Mouse (Mus musculus) myocyte (in vitro differentiated cells): ENCODE results near the gene Kansl1l. TPM values are rescaled to one million over a fixed set of nuclear protein-coding genes. Genes with fewer than 3 reads are reported as not detected.

Experiments
- H3K27me3 ChIP-seq: one replicate; pipeline ENCODE4 v1.6.1; 2011; ENCODE audit not compliant: control insufficient read depth, insufficient read depth, insufficient read length
- H3K36me3 ChIP-seq: one replicate; pipeline ENCODE4 v1.6.1; 2011; ENCODE audit not compliant: control insufficient read depth, insufficient read depth
- H3K4me2 ChIP-seq: one replicate; pipeline ENCODE4 v1.6.1; 2011; ENCODE audit warnings: low read depth, control low read depth
- H3K4me3 ChIP-seq: one replicate; pipeline ENCODE4 v1.5.1; 2011; ENCODE audit warnings: mild to moderate bottlenecking, control low read depth, moderate library complexity
- H3K79me2 ChIP-seq: one replicate; pipeline ENCODE4 v1.6.1; 2011; ENCODE audit not compliant: control insufficient read depth, insufficient read depth
- H3ac ChIP-seq: one replicate; pipeline ENCODE4 v1.6.1; 2011; ENCODE audit not compliant: control insufficient read depth, insufficient read length
- CEBPB ChIP-seq: IDR thresholded peaks from 2 replicates; pipeline ENCODE4 v1.6.1; 2011; ENCODE audit warnings: mild to moderate bottlenecking, moderate library complexity; ENCODE audit not compliant: poor library complexity, insufficient read depth, severe bottlenecking
- E2F4 ChIP-seq: IDR thresholded peaks from one replicate; pipeline ENCODE4 v1.6.1; 2011; ENCODE audit warnings: mild to moderate bottlenecking, control low read depth, moderate library complexity; ENCODE audit not compliant: insufficient read depth
- MAX ChIP-seq: IDR thresholded peaks from one replicate; pipeline ENCODE4 v1.6.1; 2011; ENCODE audit warnings: low read depth, mild to moderate bottlenecking, control low read depth
- MYOD1 ChIP-seq, 3 experiments: IDR thresholded peaks; one replicate each; pipeline ENCODE4 v1.6.1; 2011; ENCODE audit warnings: control low read depth in 2 of 3, low read depth in 2 of 3, mild to moderate bottlenecking in 2 of 3, moderate library complexity in 1 of 3; ENCODE audit not compliant: insufficient read length in 2 of 3, control insufficient read depth in 1 of 3
- MYOG ChIP-seq, 3 experiments: IDR thresholded peaks; one replicate each; pipeline ENCODE4 v1.6.1; 2011; ENCODE audit warnings: control low read depth in 2 of 3, low read depth in 2 of 3, mild to moderate bottlenecking in 2 of 3; ENCODE audit not compliant: insufficient read length in 2 of 3, control insufficient read depth in 1 of 3, insufficient read depth in 1 of 3
- POLR2A ChIP-seq: IDR thresholded peaks from one replicate; pipeline ENCODE4 v1.6.1; 2011; ENCODE audit warnings: low read depth, mild to moderate bottlenecking, control low read depth, moderate library complexity; ENCODE audit not compliant: insufficient read length
- POLR2AphosphoS2 ChIP-seq: IDR thresholded peaks from one replicate; pipeline ENCODE4 v1.6.1; 2011; ENCODE audit warnings: low read depth, control low read depth; ENCODE audit not compliant: insufficient read length
- REST ChIP-seq: IDR thresholded peaks from one replicate; pipeline ENCODE4 v1.6.1; 2011; ENCODE audit warnings: mild to moderate bottlenecking, control low read depth, moderate library complexity; ENCODE audit not compliant: insufficient read depth, insufficient read length
- SRF ChIP-seq: IDR thresholded peaks from one replicate; pipeline ENCODE4 v1.6.1; 2011; ENCODE audit warnings: low read depth; ENCODE audit not compliant: control insufficient read depth, insufficient read length
- TCF12 ChIP-seq: IDR thresholded peaks from one replicate; pipeline ENCODE4 v1.6.1; 2011; ENCODE audit warnings: mild to moderate bottlenecking, control low read depth; ENCODE audit not compliant: poor library complexity, insufficient read depth, severe bottlenecking
- TCF3 ChIP-seq: IDR thresholded peaks from one replicate; pipeline ENCODE4 v1.6.1; 2011; ENCODE audit warnings: low read depth, control low read depth; ENCODE audit not compliant: insufficient read length
- USF1 ChIP-seq: IDR thresholded peaks from one replicate; pipeline ENCODE4 v1.6.1; 2011; ENCODE audit warnings: low read depth, mild to moderate bottlenecking, control low read depth, moderate library complexity
- polyA plus RNA-seq: library from polyadenylated mRNA; unstranded; fragments of >200 nt; fragmentation: generic; extraction: Trizol; gene quantifications from one replicate; pipeline ENCODE4 v1.2.1, GENCODE M21; 2012; ENCODE audit warnings: missing spikeins

Gene Kansl1l
- polyA plus RNA-seq, 1 experiment: 4.4 TPM

DNA sequence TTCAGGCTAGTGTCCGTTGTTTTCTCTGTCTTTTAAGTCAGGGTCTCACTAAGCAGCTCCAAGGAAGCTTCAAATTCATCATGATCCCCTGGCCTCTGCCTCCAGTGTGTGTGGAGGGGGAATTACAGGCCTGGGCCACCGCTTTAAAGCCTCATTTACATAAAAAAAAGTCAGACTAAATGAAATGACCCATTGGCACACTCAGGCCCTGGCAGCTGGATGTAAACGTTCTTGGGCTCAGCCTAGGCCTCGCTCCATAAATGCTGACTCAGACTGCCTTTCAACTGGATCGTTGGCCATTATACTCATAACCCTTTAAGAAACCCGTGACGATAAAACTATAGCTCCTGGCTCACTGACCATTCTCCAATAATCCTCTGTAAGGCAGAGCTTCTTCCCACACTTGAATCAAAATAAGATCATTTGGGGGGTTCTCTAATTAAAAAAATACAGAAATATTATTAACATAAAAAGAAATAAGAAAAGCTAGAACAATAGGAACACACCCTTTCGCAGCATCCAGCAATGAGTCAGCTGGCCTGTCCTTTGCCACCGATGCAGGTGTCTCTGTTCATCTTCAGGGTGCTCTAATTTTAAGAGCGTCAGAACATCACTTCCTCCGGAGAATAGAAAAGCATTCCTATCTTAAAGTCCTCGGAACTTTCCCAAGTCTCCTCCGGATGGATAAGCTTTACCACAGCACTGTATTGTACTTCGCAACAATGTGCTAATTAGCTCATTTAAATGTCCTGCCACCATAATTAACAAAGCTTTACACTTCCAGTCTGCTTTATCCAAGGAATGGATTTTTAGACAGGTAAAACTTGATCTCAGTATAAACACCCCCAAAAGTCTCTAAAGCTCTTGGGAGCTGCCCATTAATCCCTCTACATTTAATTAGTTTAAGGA, 44.7 kb upstream of the Kansl1l start:
- Histone ChIP-seq H3K36me3 (peaks cover 9% of the 10 kb centered on the region), H3K79me2 (peaks cover 43% of the 10 kb centered on the region), H3K4me3 (peak overlapping the region; percentile 74), H3ac (peak overlapping the region; percentile 89), H3K27me3 (no peaks in the 10 kb centered on the region), H3K4me2 (peak overlapping the region; percentile 74)
- TF ChIP-seq REST (no peak), SRF (no peak), USF1 (no peak), CEBPB (no peak), POLR2A (no peak), MYOD1 (IDR thresholded peaks at IDR 0.05; ENCODE audit: control insufficient read depth in 1 of 3, insufficient read length in 2 of 3, low read depth in 2 of 3) (no peak), TCF12 (no peak), MAX (no peak), MYOG (IDR thresholded peaks at IDR 0.05; ENCODE audit: control insufficient read depth in 1 of 3, insufficient read depth in 1 of 3, insufficient read length in 2 of 3, low read depth in 2 of 3) (no peak), E2F4 (no peak)

DNA sequence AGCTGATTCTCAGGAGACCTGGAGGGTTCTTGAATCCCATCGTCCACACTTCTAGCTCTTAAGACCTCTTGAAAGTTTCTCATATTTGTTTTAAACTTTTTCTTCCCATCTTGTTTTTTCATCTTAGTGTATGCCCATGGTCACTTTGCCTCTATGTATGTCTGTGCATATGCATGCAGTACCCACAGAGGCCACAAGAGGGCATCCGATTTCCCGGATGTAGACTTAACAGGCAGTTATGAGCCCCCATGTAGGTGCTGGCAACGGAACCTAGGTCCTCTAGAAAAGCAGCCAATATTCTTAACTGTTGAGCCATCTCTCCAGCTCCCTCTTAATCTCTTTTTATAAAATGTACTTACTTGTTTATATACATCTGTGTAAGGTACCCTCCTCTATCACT, 30.1 kb upstream of the Kansl1l start:
- Histone ChIP-seq H3ac (no peak overlapping the region), H3K27me3 (no peaks in the 10 kb centered on the region), H3K79me2 (no peaks in the 10 kb centered on the region), H3K4me2 (no peak overlapping the region), H3K36me3 (peaks cover 12% of the 10 kb centered on the region), H3K4me3 (no peak overlapping the region)
- no peak for TF ChIP-seq MYOD1 (IDR thresholded peaks at IDR 0.05; ENCODE audit: control insufficient read depth in 1 of 3, insufficient read length in 2 of 3, low read depth in 2 of 3)
- TF ChIP-seq REST: no peak
- no peak for TF ChIP-seq E2F4
- no peak for TF ChIP-seq USF1
- TF ChIP-seq POLR2A: no peak
- no peak for TF ChIP-seq MAX
- no peak for TF ChIP-seq MYOG (IDR thresholded peaks at IDR 0.05; ENCODE audit: control insufficient read depth in 1 of 3, insufficient read depth in 1 of 3, insufficient read length in 2 of 3, low read depth in 2 of 3)
- no peak for TF ChIP-seq TCF3
- no peak for TF ChIP-seq SRF
- TF ChIP-seq CEBPB: no peak
- no peak for TF ChIP-seq POLR2AphosphoS2
- TF ChIP-seq TCF12: no peak

DNA sequence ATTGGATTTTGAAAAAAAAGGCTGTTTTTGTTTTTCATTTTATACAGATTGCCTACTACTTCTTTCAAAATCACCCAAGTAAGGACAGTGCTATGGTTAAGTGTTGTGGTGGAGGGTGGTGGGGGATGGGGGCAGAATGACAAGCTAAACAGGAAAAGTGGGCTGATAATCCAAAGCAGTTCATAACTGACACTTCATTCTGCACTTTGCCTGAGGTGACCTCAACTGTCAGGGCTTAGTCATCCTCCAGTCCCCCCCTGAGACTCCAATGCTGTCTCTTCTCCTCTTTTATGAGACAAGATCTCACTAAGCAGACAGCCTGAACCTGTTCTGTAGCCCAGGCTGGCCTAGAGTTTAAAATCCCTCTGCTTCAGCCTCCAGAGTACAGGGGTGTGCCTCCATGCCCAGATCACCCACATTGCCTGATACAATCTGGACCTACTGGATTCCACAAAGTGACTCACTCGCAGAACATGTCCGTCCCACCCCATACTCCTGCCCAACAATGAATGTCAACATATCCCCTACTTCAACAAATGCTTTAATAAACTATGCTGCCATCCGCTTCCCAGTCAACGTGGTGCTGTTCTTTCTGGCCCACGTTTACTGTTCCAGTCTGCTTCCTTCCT, 28.4 kb upstream of the Kansl1l start:
- H3K4me2 ChIP-seq: no peak overlapping the region

DNA sequence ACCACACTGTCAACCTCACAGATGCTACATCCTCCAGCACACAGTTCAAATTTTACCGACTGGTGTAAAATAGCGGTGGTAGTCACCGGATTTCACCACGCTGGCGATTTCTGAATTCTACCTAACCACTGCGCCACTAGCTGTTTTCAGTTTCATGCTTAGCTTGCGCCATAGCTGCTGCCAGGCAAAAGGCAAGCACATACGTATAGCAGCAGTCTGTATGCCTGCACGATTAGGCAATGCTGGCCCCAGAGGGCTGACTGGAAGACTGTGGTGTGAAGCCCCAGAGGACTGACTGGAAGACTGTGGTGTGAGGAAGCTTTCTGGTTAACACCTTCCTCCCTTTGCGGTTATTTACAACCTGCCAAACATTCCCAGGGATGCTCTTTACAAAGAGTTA, 24.6 kb upstream of the Kansl1l start:
- TF ChIP-seq USF1: no peak
- no peak for TF ChIP-seq SRF
- no peak for TF ChIP-seq TCF12
- no peak for TF ChIP-seq MAX
- TF ChIP-seq POLR2A: no peak
- TF ChIP-seq CEBPB: no peak
- TF ChIP-seq REST: no peak
- TF ChIP-seq MYOD1 (IDR thresholded peaks at IDR 0.05; ENCODE audit: control insufficient read depth in 1 of 3, insufficient read length in 2 of 3, low read depth in 2 of 3): no peak
- TF ChIP-seq TCF3: no peak
- no peak for TF ChIP-seq POLR2AphosphoS2
- no peak for TF ChIP-seq E2F4
- TF ChIP-seq MYOG (IDR thresholded peaks at IDR 0.05; ENCODE audit: control insufficient read depth in 1 of 3, insufficient read depth in 1 of 3, insufficient read length in 2 of 3, low read depth in 2 of 3): no peak
- Histone ChIP-seq H3K27me3 (no peaks in the 10 kb centered on the region), H3K79me2 (no peaks in the 10 kb centered on the region), H3K4me2 (no peak overlapping the region), H3ac (no peak overlapping the region), H3K4me3 (no peak overlapping the region), H3K36me3 (peaks cover 14% of the 10 kb centered on the region)

More for the DNA sequence above, 28.4 kb upstream of the Kansl1l start:
- Histone ChIP-seq H3ac (no peak overlapping the region), H3K79me2 (no peaks in the 10 kb centered on the region), H3K36me3 (peaks cover 13% of the 10 kb centered on the region), H3K4me3 (no peak overlapping the region), H3K27me3 (no peaks in the 10 kb centered on the region)
- TF ChIP-seq MYOD1 (IDR thresholded peaks at IDR 0.05; ENCODE audit: control insufficient read depth in 1 of 3, insufficient read length in 2 of 3, low read depth in 2 of 3) (no peak), USF1 (no peak), REST (no peak), TCF3 (no peak)
